Mouse (Mus musculus) urinary bladder, postnatal 4 days (tissue): Measurements from ENCODE around the gene Dnaaf2.

ENCODE experiments used
- DNase-seq, 2 experiments: peaks; one replicate each; pipeline ENCODE4 v3.0.0; 2021 to 2022; ENCODE audit warnings: low spot score in 2 of 2

Gene Dnaaf2

DNA sequence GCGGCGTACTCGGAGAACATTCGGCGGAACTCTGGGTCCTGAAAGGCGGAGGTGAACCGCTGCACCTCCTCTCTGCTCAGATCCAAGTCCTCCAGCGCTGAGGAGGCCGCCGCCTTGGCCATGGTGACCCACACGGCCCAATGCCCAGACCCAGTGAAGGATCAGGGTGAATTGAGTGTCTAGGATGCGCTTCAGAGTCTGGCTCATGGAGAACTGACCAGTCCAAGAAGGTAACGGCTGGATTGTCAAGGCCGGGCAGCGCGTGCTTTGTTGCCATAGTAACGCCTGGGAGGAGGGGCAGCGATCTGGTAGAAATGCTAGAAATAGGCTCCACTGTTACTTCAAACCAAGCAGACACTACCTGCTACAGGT is at the start of gene Dnaaf2:
TSS of gene Dnaaf2 (minus strand) at position 266 of the 372 bp plus-strand sequence.
- DNase-seq, result peak; percentile 58 to 72

- peak; percentile 63 to 73 for DNase-seq
These were observed 43.7 kb upstream of the Dnaaf2 start for GRCm38 (mm10) chr12:69241771-69242431.

DNA sequence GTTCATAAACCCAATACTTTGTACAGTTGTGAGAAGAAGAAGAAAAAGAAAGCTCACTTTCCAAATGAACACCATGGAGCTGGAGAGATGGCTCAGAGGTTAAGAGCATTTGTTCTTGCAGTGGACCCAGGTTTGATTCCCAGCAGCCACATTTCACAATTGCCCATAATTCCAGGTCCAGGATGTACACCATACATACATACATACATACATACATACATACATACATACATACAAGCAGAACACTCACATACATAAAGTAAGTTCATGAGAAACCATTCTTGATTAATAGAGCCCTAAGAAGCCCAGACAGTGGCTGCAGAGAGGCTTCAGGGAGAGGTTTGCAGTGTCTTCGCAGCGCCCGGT is 43.2 kb upstream of the Dnaaf2 start:
- no peak for DNase-seq

- no peak for DNase-seq
These were observed 42.6 kb upstream of the Dnaaf2 start, which contains the start of gene Klhdc1 for GRCm38 (mm10) chr12:69240876-69241275. Klhdc1 (plus strand) TSS chr12:69241176.

GRCm38 (mm10) chr12:69238284-69238683 is 40.1 kb upstream of the Dnaaf2 start:
- no peak for DNase-seq

GRCm38 (mm10) chr12:69235782-69236181 is 37.6 kb upstream of the Dnaaf2 start:
- no peak for DNase-seq

- no peak for DNase-seq
These were observed 31.0 kb upstream of the Dnaaf2 start for GRCm38 (mm10) chr12:69229251-69229650.

DNA sequence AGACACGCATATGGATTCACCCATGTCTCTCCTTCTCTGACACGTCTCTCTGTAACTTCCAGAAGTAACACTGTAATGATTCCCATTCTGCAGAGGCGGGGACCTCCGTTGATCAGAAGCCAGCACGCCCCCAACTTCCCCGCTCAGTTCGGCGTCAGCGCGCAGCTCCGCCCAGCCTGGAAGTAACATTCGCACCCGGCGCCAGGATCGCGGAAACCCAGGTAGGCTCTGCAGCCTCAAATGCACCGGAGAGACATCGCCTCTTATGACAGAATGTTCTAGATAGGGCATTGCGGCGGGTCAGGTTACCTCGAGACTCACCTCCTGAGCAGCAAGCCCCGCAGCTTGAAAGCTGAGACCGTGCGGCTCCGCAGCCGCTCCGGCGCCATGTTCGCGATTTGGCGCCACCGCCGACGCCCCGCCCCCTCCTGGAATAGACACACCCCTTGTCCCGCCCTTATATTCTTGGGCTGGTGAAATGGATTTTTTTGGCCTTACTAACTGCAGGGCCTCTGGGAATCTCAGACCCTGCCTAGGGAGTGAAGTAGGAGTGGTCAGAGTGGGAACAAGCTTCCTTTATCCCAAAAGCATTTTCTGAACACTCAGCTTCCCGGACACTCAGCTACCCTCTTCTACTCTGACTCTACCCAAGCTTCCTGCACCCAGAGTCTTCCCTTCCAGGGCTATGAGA is 29.7 kb upstream of the Dnaaf2 start, which contains the start of gene Pole2:
TSS of gene Pole2 (minus strand) at position 420 of the 691 bp plus-strand sequence.
- peak; percentile 89 to 92 for DNase-seq

GRCm38 (mm10) chr12:69220613-69221277 is 22.5 kb upstream of the Dnaaf2 start:
- DNase-seq, result no peak

DNA sequence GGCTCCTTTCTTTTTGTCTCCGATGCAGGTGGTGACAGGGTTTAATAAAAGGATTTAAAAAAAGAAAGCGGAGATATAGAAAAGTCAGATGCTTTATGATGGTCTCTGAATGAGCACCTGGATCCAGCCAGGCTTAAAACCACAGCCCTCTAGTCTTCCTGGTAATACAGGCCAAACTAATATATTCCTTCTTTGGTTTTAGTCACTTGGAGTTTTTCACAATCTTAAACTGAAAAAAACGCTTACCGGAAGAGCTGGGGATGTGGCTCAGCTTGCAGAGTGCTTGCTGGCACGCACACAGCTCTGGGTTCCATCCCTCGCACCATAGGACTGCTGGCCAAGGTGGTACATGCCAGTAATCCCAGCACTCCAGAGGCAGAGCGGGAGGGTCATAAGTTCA is 18.4 kb upstream of the Dnaaf2 start:
- peak in 1 of 2 experiments; percentile 7 for DNase-seq

DNA sequence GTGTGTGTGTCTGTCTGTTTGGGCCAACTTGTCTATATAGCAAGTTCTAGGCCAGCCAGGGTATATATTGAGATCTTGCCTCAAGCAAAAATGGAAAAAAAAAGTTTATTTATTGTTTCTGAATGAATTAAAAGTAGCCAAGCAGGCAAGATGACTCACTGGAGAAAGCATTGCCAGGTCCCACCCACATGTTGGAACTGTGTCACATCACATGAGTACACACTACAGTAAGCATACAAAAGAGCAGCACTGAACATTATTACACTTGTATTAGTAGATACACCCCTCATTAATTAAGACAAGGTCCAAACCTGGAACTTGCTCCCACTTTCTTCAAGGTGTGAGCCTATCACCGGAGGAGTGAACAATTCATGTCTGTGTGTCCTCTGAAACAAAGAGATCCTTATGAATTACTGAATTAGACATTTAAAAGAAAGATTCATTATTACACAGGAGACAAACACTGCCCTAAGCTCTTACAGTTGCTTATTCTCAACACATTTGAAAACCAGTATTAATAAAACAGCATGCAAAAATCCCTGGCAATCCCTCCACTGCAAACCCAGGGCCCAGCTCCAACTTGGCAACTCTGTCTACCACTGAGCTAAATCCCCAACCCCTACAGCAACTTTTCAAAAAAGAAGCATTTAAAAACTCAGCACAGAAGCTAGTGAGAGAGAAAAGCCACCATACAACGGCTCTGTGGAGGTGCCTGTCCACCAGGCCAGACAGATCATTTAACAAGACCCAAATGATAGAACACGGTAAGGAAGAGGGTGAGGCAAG is 17.0 kb upstream of the Dnaaf2 start:
- peak; percentile 23 to 64 for DNase-seq

GRCm38 (mm10) chr12:69214393-69214792 is 16.2 kb upstream of the Dnaaf2 start:
- no peak for DNase-seq

DNA sequence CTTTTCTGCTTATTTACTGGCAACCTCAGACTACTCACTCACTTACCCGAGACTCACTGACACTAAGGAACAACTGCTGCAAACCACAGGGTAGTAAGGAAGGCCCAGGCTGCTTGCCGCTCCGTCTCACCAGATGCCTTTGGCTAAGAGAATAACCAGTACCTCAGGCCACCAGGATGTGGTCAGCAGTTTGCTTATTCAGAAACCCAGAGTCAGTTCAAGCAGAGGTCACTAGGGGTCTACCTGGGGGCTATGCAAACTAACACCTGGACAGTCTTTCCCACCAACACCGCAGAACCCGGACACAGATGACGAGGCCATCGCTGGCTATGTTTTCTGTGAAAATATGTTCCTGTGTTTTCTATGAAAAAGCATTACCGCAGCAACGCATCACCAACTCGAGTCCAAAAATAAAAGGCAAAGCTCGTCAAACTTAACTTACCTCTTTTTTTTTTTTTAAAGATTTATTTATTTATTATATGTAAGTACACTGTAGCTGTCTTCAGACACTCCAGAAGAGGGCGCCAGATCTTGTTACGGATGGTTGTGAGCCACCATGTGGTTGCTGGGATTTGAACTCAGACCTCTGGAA is 15.1 kb upstream of the Dnaaf2 start:
- DNase-seq, result no peak

GRCm38 (mm10) chr12:69211057-69211456 is 12.8 kb upstream of the Dnaaf2 start:
- peak in 1 of 2 experiments; percentile 35 for DNase-seq

DNA sequence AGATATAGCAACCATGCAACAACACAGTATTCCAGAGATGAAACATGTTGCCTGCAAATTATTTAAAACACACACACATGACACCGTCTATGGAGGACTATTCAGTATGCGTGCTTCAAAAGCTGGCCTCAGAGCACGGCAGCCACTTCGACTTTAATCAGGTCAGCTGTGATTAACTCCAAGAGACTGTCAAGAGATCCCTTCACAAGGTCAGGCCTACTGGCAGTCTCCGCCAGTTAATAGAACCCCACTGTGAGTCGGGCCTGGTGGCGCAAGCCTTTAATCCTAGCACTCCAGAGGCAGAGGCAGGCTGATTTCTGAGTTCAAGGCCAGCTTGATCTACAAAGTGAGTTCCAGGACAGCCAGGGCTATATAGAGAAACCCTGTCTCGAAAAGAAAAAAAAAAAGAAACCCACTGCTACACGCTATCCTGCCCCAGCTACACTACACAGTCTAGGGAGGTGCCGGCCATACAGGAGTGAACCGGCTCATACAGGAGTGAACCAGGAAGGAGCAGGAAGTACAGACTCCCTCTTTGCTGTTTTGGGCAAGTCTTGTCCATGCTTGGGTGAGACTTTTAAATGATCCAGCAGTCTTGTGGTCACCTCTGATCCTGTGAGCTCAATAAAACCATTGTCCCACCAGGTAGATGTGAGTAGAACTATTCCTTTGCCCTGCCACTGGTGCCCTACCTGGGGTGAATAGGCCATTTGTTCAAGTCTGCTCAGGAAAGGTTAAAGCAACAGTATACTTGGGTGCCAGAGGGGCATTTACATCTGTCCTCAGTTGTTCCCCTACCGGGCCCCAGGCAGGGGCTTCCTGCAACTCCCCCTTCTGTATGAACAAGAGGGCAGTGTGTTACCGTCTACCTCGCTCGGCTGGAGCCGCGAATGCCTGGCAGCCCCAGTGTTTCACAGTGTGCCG is 12.1 kb upstream of the Dnaaf2 start:
- peak in 1 of 2 experiments; percentile 19 for DNase-seq

DNA sequence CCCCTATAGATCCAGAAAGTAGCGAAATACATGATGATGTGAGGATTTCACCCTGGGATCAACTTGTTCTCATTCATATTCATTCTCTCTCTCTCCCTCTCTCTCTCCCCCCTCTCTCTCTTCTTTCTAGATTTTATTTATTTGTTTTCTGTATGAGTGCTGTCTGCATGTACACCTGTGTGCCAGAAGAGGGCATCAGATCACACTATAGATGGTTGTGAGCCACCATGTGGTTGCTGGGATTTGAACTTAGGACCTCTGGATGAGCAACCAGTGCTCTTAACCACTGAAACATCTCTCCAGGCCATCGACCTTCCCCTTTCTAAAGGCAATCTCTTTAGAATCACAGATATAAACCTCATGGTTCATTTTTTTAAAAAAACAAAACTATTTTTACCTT is 10.3 kb upstream of the Dnaaf2 start:
- DNase-seq, result no peak

DNA sequence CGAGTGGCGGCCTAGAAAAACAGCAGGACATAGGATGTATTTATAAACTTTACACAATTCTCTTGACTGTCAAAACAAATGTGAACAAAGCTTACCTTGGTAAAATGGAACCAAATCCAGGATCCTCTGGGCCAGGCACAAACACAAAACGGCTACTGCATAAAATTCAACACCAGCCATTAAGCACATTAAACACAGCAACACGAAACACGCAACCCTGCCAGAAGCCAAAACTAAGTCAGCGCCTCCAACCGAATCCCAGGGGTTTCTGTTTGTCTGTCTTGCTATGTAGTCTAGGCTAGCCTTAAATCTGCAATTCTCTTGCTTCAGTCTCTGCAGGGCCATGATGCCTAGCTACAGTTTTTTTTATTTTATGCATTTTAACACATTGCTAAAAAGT is 9.7 kb upstream of the Dnaaf2 start:
- no peak for DNase-seq

- DNase-seq, result no peak
These were observed 9.2 kb upstream of the Dnaaf2 start for GRCm38 (mm10) chr12:69207396-69207795.

- DNase-seq, result no peak
These were observed 6.0 kb upstream of the Dnaaf2 start, which contains the start of gene Gm49384 for GRCm38 (mm10) chr12:69204052-69204833. Gm49384 (minus strand) TSS chr12:69204267.

DNA sequence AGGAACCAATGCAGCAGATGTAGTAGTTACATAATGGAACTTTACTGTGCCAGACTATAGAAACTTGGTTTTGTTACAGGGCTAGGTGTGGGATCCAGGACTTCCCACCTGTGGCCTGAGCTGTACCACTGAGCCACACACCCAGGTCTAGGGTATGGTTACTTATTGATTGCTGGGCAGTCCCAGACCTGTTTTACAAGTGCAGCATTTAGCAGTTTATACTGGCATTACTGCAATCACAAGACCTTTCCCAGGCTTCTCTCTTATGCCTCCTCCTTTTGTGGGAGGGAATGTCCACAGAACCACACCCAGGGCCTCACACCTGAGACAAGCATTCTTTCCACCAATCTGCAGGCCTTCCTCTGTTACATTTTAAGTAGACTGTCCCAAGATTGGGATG is 756 bp upstream of the Dnaaf2 start:
- no peak for DNase-seq
